Mouse (Mus musculus): ENCODE results near the gene Fam210b.

Gene Fam210b

GRCm38 (mm10) chr2:172349776-172350175 lies 4.4 kb downstream of the Fam210b start:
- no peak for DNase-seq (ENCODE audit: low spot score)

- no peak for DNase-seq (ENCODE audit: low spot score)
These were observed 5.4 kb downstream of the Fam210b start for GRCm38 (mm10) chr2:172350773-172351172.

- DNase-seq (ENCODE audit: low spot score): no peak
These were observed 7.9 kb downstream of the Fam210b start for GRCm38 (mm10) chr2:172353218-172353617.

- DNase-seq (ENCODE audit: low spot score): no peak
These were observed 9.4 kb downstream of the Fam210b start for GRCm38 (mm10) chr2:172354761-172355160.

- DNase-seq (ENCODE audit: low spot score): no peak
These were observed 10.5 kb downstream of the Fam210b start for GRCm38 (mm10) chr2:172355833-172356232.

- no peak for DNase-seq (ENCODE audit: low spot score)
These were observed 17.8 kb downstream of the Fam210b start for GRCm38 (mm10) chr2:172363176-172363575.

GRCm38 (mm10) chr2:172370411-172371223 lies 25.3 kb downstream of the Fam210b start, which contains the start of the genes Aurka and Cstf1:
Gene Aurka (minus strand): TSS chr2:172370535.
Gene Cstf1 (plus strand): TSS chr2:172370681.
- peak; percentile 93 for DNase-seq (ENCODE audit: low spot score)

GRCm38 (mm10) chr2:172371258-172371657 lies 25.9 kb downstream of the Fam210b start:
- no peak for DNase-seq (ENCODE audit: low spot score)

GRCm38 (mm10) chr2:172376551-172376950 lies 31.2 kb downstream of the Fam210b start:
- DNase-seq (ENCODE audit: low spot score): no peak

- DNase-seq (ENCODE audit: low spot score): no peak
These were observed 31.7 kb downstream of the Fam210b start for GRCm38 (mm10) chr2:172376999-172377515.

GRCm38 (mm10) chr2:172378332-172378731 lies 33.0 kb downstream of the Fam210b start:
- DNase-seq (ENCODE audit: low spot score): no peak

- DNase-seq (ENCODE audit: low spot score): no peak
These were observed 35.1 kb downstream of the Fam210b start for GRCm38 (mm10) chr2:172380513-172380912.

GRCm38 (mm10) chr2:172381341-172381740 lies 36.0 kb downstream of the Fam210b start:
- DNase-seq (ENCODE audit: low spot score): no peak

GRCm38 (mm10) chr2:172381898-172382297 lies 36.5 kb downstream of the Fam210b start:
- no peak for DNase-seq (ENCODE audit: low spot score)

GRCm38 (mm10) chr2:172384715-172385114 lies 39.4 kb downstream of the Fam210b start:
- no peak for DNase-seq (ENCODE audit: low spot score)

- DNase-seq (ENCODE audit: low spot score): no peak
These were observed 45.0 kb downstream of the Fam210b start for GRCm38 (mm10) chr2:172390341-172390740.

GRCm38 (mm10) chr2:172392041-172392521 lies 46.7 kb downstream of the Fam210b start:
- no peak for DNase-seq (ENCODE audit: low spot score)

GRCm38 (mm10) chr2:172393391-172394051 lies 48.2 kb downstream of the Fam210b start, which contains the start of gene Cass4:
Gene Cass4 (plus strand): TSS chr2:172393794.
- no peak for DNase-seq (ENCODE audit: low spot score)

- no peak for DNase-seq (ENCODE audit: low spot score)
These were observed 48.7 kb downstream of the Fam210b start for GRCm38 (mm10) chr2:172394052-172394392.

- DNase-seq (ENCODE audit: low spot score): no peak
These were observed 49.3 kb downstream of the Fam210b start for GRCm38 (mm10) chr2:172394671-172395070.

- DNase-seq (ENCODE audit: low spot score): no peak
These were observed 50.6 kb downstream of the Fam210b start for GRCm38 (mm10) chr2:172395961-172396360.

- no peak for DNase-seq (ENCODE audit: low spot score)
These were observed 54.5 kb downstream of the Fam210b start for GRCm38 (mm10) chr2:172399901-172400300.

Measured in ovary, postnatal 10 days (tissue).